Mouse (Mus musculus) layer of hippocampus, adult 8-10 months (tissue): ENCODE data around the gene Net1. TPM values are rescaled to one million over a fixed set of nuclear protein-coding genes. Genes with fewer than 3 reads are reported as not detected.
"Not testable (repeated sequence)": the region's sequence is repeated elsewhere in the genome, so short reads cannot be mapped to it uniquely, and the experiment has no call there.

Source experiments
- DNase-seq, 2 experiments: peaks; one replicate each; pipeline ENCODE4 v3.0.0; 2022; ENCODE audit warnings: low spot score in 2 of 2
- microRNA-seq, 2 experiments: library from miRNA; unstranded; fragments of <30 nt; microRNA quantifications; one replicate each; pipeline ENCODE4 v1.2.0; 2022
- total RNA-seq, 4 experiments: library from RNA; stranded (reverse); gene quantifications; 2 replicates each; pipeline ENCODE4 v1.2.4; 2022

The Net1 gene
- total RNA-seq, 4 experiments from 2014 or later: 35.6 to 49.4 (median 41.1) TPM

DNA sequence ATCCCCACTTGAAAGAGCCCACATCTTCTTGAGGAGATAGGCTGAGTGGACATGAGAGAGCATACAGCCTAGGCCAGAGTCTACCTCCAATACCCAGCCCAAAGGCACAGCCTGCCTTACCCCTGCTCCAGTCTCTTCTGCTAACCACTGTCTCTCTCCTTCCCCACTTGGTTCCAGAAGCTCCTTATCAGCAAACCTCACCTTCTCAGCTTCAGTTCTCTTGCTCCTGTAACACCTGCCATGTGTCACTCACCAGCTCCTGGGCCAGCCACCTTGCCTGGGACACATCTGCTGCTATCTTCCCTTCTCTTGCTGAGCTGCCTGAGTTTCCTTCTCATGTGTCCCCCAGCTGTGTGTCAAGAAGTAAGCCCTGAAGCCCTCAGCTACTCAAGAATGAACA lies 84.4 kb downstream of the Net1 start:
- not testable (repeated sequence) for DNase-seq

DNA sequence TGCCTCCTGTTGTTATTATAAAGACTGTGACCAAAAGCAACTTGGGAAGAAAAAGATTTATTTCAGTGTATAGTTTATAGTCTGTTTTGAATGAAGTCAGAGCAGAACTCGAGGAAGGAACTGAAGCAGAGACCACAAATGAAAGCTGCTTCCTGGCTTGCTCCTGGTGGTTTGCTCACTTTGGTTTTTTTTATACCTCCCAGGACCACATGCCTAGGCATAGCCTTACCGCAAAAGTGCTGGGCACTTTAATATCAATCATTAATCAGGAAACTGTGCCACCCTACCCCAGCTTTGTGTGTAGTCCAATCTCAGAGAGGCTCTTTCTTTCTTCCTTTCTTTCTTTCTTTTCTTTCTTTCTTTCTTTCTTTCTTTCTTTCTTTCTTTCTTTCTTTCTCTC lies 85.6 kb downstream of the Net1 start:
- DNase-seq: no peak

Small RNA genes within 50 kb of the gene (microRNA-seq; reads per million reads assigned to microRNA genes)
- 0 reads per million in 2 experiments for gene Gm22460

Other genes starting within 250 kb of the Net1 start
- not detected for gene Calml3, start 113.9 kb downstream of the Net1 start, total RNA-seq
- gene Calm4, start 80.5 kb downstream of the Net1 start, total RNA-seq: not detected
- not detected for gene Calm5, start 64.0 kb downstream of the Net1 start, total RNA-seq
- not detected for gene Tubal3, start 54 bp upstream of the Net1 start, total RNA-seq
- gene Ucn3, start 27.1 kb upstream of the Net1 start, total RNA-seq: not detected
- gene Akr1c14, start 130.8 kb upstream of the Net1 start, total RNA-seq: 1 to 10 TPM; 1.2 to 1.7 (median 1.4) TPM
- gene Akr1c18, start 232.4 kb upstream of the Net1 start, total RNA-seq: 1 to 10 TPM; 2.1 to 2.8 (median 2.6) TPM